Comparison of ENCODE assay signal across 27 mouse cellular contexts in the genomic region with DNA sequence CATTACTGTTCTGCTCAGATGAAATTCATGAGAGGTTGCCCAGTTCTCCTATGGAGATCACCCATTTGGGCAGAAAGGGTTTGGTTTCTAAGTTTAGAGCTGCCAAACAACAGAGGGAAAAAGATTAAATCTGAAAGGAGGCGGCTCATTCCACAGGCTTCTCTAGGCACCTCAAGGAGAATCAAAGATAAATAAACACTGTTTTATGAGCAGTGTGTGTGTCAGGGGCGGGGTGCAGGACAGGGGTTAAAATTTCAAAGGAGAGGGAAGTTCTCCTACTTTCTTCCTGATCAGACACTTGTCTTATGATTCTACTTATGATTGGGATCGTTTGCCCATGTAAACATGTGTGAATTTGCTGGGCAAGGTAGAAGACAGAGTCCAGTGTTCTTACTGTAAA.
DNase-seq lines count a peak whose midpoint lies in the region; ATAC-seq lines count a peak whose summit lies in the region.
"Had no signal": no experiment of that assay in that cellular context is flagged by ENCODE, and none has a peak within 500 bp of the region (broad histone marks: within the 10 kb centered on the region; RNA-seq: fewer than 3 reads in every experiment).

No protein-coding gene starts in this region.

- no peak for ATAC-seq in kidney, embryonic 16.5 days (ENCODE audit: low FRiP score, low TSS enrichment)
- no peak for ATAC-seq in kidney, embryonic 14.5 days (ENCODE audit: low FRiP score, low TSS enrichment)
- ATAC-seq in embryonic facial prominence, embryonic 14.5 days (ENCODE audit: low read depth), result peak; percentile 63; the same call in 1 of the 2 replicates
- peak; percentile 75 for ATAC-seq in intestine, embryonic 16.5 days
- no peak for ATAC-seq in stomach, embryonic 15.5 days (ENCODE audit: insufficient read depth, low FRiP score, low read depth)
- ATAC-seq in forebrain, embryonic 11.5 days (replicated peaks; ENCODE audit: low FRiP score), result no peak
- no peak for ATAC-seq in forebrain, embryonic 15.5 days (replicated peaks)
- ATAC-seq: forebrain, embryonic 14.5 days; midbrain, embryonic 13.5 days had no signal

- peak; percentile 56 for DNase-seq in embryonic facial prominence, embryonic 14.5 days (ENCODE audit: low spot score)
- DNase-seq in forebrain, embryonic 11.5 days (ENCODE audit: low spot score), result no peak
- DNase-seq: adrenal gland, postnatal 25 days; cerebellum, adult 11-12 months; cerebellum, adult 9-11 months; embryo, embryonic 11 days; gastrocnemius, adult 2 months; heart, adult 2 months; heart, postnatal 4 days; kidney, adult 8-10 months; kidney, postnatal 25 days; liver, embryonic 13.5 days; lung, adult 18-20 months; thymus, adult 2 months; thymus, postnatal 4 days had no signal

- H3K9ac ChIP-seq in kidney, embryonic 16.5 days (replicated peaks; ENCODE audit: low read length), result no peak overlapping the region
- no peak overlapping the region for H3K9ac ChIP-seq in kidney, embryonic 14.5 days (ENCODE audit: low read depth, low read length)
- no peak overlapping the region for H3K9ac ChIP-seq in embryonic facial prominence, embryonic 14.5 days (ENCODE audit: low read depth, low read length)
- no peak overlapping the region for H3K9ac ChIP-seq in intestine, embryonic 16.5 days (ENCODE audit: low read depth, low read length)
- H3K9ac ChIP-seq in stomach, embryonic 15.5 days, result no peak overlapping the region
- no peak overlapping the region for H3K9ac ChIP-seq in forebrain, embryonic 11.5 days (ENCODE audit: low read length)
- H3K9ac ChIP-seq in forebrain, embryonic 15.5 days (replicated peaks), result no peak overlapping the region
- H3K9ac ChIP-seq: heart, embryonic 12.5 days; hindbrain, embryonic 14.5 days; limb, embryonic 12.5 days; liver, embryonic 13.5 days; midbrain, embryonic 13.5 days; neural tube, embryonic 13.5 days had no signal

- WGBS in kidney, embryonic 16.5 days, result 10% methylated on average over 3 of the region's 3 CpGs
- WGBS in kidney, embryonic 14.5 days, result 20% methylated on average over 3 of the region's 3 CpGs
- 52% methylated on average over 3 of the region's 3 CpGs for WGBS in embryonic facial prominence, embryonic 14.5 days
- 32% methylated on average over 3 of the region's 3 CpGs for WGBS in intestine, embryonic 16.5 days
- WGBS in stomach, embryonic 15.5 days, result 41% methylated on average over 3 of the region's 3 CpGs
- WGBS in forebrain, embryonic 11.5 days, result 80% methylated on average over 3 of the region's 3 CpGs
- WGBS in forebrain, embryonic 15.5 days, result 86% methylated on average over 3 of the region's 3 CpGs

- H3K4me3 ChIP-seq in kidney, embryonic 16.5 days (ENCODE audit: low read length), result no peak overlapping the region
- no peak overlapping the region for H3K4me3 ChIP-seq in kidney, embryonic 14.5 days (ENCODE audit: low read length)
- no peak overlapping the region for H3K4me3 ChIP-seq in embryonic facial prominence, embryonic 14.5 days (ENCODE audit: low read depth, low read length)
- no peak overlapping the region for H3K4me3 ChIP-seq in intestine, embryonic 16.5 days (ENCODE audit: low read length)
- no peak overlapping the region for H3K4me3 ChIP-seq in stomach, embryonic 15.5 days (replicated peaks)
- no peak overlapping the region for H3K4me3 ChIP-seq in forebrain, embryonic 11.5 days (ENCODE audit: low read depth, low read length)
- H3K4me3 ChIP-seq in forebrain, embryonic 15.5 days, result no peak overlapping the region
- H3K4me3 ChIP-seq: gastrocnemius, adult 2 months; heart, adult 2 months; heart, embryonic 12.5 days; limb, embryonic 12.5 days; liver, embryonic 13.5 days; midbrain, embryonic 13.5 days; neural tube, embryonic 13.5 days had no signal

- H3K9me3 ChIP-seq in kidney, embryonic 16.5 days (ENCODE audit: low read length), result no peaks in the 10 kb centered on the region
- no peaks in the 10 kb centered on the region for H3K9me3 ChIP-seq in kidney, embryonic 14.5 days (ENCODE audit: control insufficient read depth, low read length)
- no peaks in the 10 kb centered on the region for H3K9me3 ChIP-seq in embryonic facial prominence, embryonic 14.5 days (ENCODE audit: control insufficient read depth, low read length)
- no peaks in the 10 kb centered on the region for H3K9me3 ChIP-seq in intestine, embryonic 16.5 days (ENCODE audit: control insufficient read depth, low read length)
- no peaks in the 10 kb centered on the region for H3K9me3 ChIP-seq in stomach, embryonic 15.5 days
- no peaks in the 10 kb centered on the region for H3K9me3 ChIP-seq in forebrain, embryonic 11.5 days (ENCODE audit: control insufficient read depth, low read length)
- no peaks in the 10 kb centered on the region for H3K9me3 ChIP-seq in forebrain, embryonic 15.5 days
- H3K9me3 ChIP-seq: heart, embryonic 12.5 days; liver, embryonic 13.5 days; midbrain, embryonic 13.5 days; neural tube, embryonic 13.5 days had no signal

- no peak overlapping the region for H3K4me2 ChIP-seq in kidney, embryonic 16.5 days (replicated peaks; ENCODE audit: low read depth, low read length)
- H3K4me2 ChIP-seq in kidney, embryonic 14.5 days (replicated peaks; ENCODE audit: low read depth, low read length), result no peak overlapping the region
- no peak overlapping the region for H3K4me2 ChIP-seq in embryonic facial prominence, embryonic 14.5 days (ENCODE audit: low read depth, low read length)
- no peak overlapping the region for H3K4me2 ChIP-seq in intestine, embryonic 16.5 days (ENCODE audit: low read depth, low read length)
- H3K4me2 ChIP-seq in stomach, embryonic 15.5 days, result no peak overlapping the region
- H3K4me2 ChIP-seq in forebrain, embryonic 11.5 days (ENCODE audit: low read depth, low read length, severe bottlenecking), result no peak overlapping the region
- H3K4me2 ChIP-seq in forebrain, embryonic 15.5 days (replicated peaks), result no peak overlapping the region
- H3K4me2 ChIP-seq: heart, embryonic 12.5 days; hindbrain, embryonic 14.5 days; limb, embryonic 12.5 days; liver, embryonic 13.5 days; midbrain, embryonic 13.5 days; neural tube, embryonic 13.5 days had no signal

- no peaks in the 10 kb centered on the region for H3K36me3 ChIP-seq in kidney, embryonic 16.5 days (ENCODE audit: insufficient read depth, low read length)
- no peaks in the 10 kb centered on the region for H3K36me3 ChIP-seq in kidney, embryonic 14.5 days (ENCODE audit: control insufficient read depth, insufficient read depth, low read length)
- no peaks in the 10 kb centered on the region for H3K36me3 ChIP-seq in embryonic facial prominence, embryonic 14.5 days (ENCODE audit: control insufficient read depth, insufficient read depth, low read length)
- H3K36me3 ChIP-seq in intestine, embryonic 16.5 days (ENCODE audit: control insufficient read depth, insufficient read depth, low read length), result no peaks in the 10 kb centered on the region
- H3K36me3 ChIP-seq in stomach, embryonic 15.5 days, result no peaks in the 10 kb centered on the region
- H3K36me3 ChIP-seq in forebrain, embryonic 11.5 days (ENCODE audit: control insufficient read depth, insufficient read depth, low read length), result no peaks in the 10 kb centered on the region
- no peaks in the 10 kb centered on the region for H3K36me3 ChIP-seq in forebrain, embryonic 15.5 days
- H3K36me3 ChIP-seq: heart, embryonic 12.5 days; limb, embryonic 12.5 days; liver, embryonic 13.5 days; midbrain, embryonic 13.5 days; neural tube, embryonic 13.5 days had no signal

- H3K27ac ChIP-seq in kidney, embryonic 16.5 days (ENCODE audit: low read length), result peak overlapping the region; percentile 61
- H3K27ac ChIP-seq in kidney, embryonic 14.5 days (ENCODE audit: low read depth, low read length), result no peak overlapping the region; the same call in 1 of the 2 replicates
- H3K27ac ChIP-seq in embryonic facial prominence, embryonic 14.5 days (replicated peaks; ENCODE audit: low read depth, low read length), result no peak overlapping the region; the same call in 1 of the 2 replicates
- no peak overlapping the region for H3K27ac ChIP-seq in intestine, embryonic 16.5 days (ENCODE audit: low read length)
- peak overlapping the region; percentile 61; the same call in 1 of the 2 replicates for H3K27ac ChIP-seq in stomach, embryonic 15.5 days
- no peak overlapping the region for H3K27ac ChIP-seq in forebrain, embryonic 11.5 days (ENCODE audit: low read depth, low read length)
- H3K27ac ChIP-seq in forebrain, embryonic 15.5 days (replicated peaks), result no peak overlapping the region
- H3K27ac ChIP-seq: gastrocnemius, adult 2 months; heart, adult 2 months; hindbrain, embryonic 14.5 days; limb, embryonic 12.5 days; liver, embryonic 13.5 days; macrophage; midbrain, embryonic 13.5 days; neural tube, embryonic 13.5 days had no signal

- no peaks in the 10 kb centered on the region for H3K27me3 ChIP-seq in kidney, embryonic 16.5 days (ENCODE audit: insufficient read depth, low read length)
- H3K27me3 ChIP-seq in kidney, embryonic 14.5 days (ENCODE audit: control insufficient read depth, insufficient read depth, low read length), result no peaks in the 10 kb centered on the region
- no peaks in the 10 kb centered on the region for H3K27me3 ChIP-seq in embryonic facial prominence, embryonic 14.5 days (replicated peaks; ENCODE audit: control insufficient read depth, insufficient read depth, low read length)
- H3K27me3 ChIP-seq in intestine, embryonic 16.5 days (replicated peaks; ENCODE audit: control insufficient read depth, insufficient read depth, low read length), result no peaks in the 10 kb centered on the region
- no peaks in the 10 kb centered on the region for H3K27me3 ChIP-seq in stomach, embryonic 15.5 days (replicated peaks)
- H3K27me3 ChIP-seq in forebrain, embryonic 11.5 days (ENCODE audit: control insufficient read depth, insufficient read depth, low read length), result no peaks in the 10 kb centered on the region
- H3K27me3 ChIP-seq in forebrain, embryonic 15.5 days, result no peaks in the 10 kb centered on the region
- H3K27me3 ChIP-seq: heart, embryonic 12.5 days; limb, embryonic 12.5 days; liver, embryonic 13.5 days; midbrain, embryonic 13.5 days; neural tube, embryonic 13.5 days had no signal

- H3K4me1 ChIP-seq in kidney, embryonic 16.5 days (ENCODE audit: insufficient read depth, low read length), result peaks cover 15% of the 10 kb centered on the region; the same call in 1 of the 2 replicates
- 0 out of 2 replicates have a peak, but pooled peaks cover 4% of the 10 kb centered on the region for H3K4me1 ChIP-seq in kidney, embryonic 14.5 days (ENCODE audit: control insufficient read depth, insufficient read depth, low read length)
- H3K4me1 ChIP-seq in embryonic facial prominence, embryonic 14.5 days (ENCODE audit: control insufficient read depth, insufficient read depth, low read length), result peaks cover 9% of the 10 kb centered on the region
- H3K4me1 ChIP-seq in intestine, embryonic 16.5 days (ENCODE audit: control insufficient read depth, insufficient read depth, low read length), result peaks cover 13% of the 10 kb centered on the region
- H3K4me1 ChIP-seq in stomach, embryonic 15.5 days, result 0 out of 2 replicates have a peak, but pooled peaks cover 6% of the 10 kb centered on the region
- H3K4me1 ChIP-seq in forebrain, embryonic 11.5 days (replicated peaks; ENCODE audit: control insufficient read depth, insufficient read depth, low read length), result no peaks in the 10 kb centered on the region
- H3K4me1 ChIP-seq in forebrain, embryonic 15.5 days, result no peaks in the 10 kb centered on the region
- H3K4me1 ChIP-seq: liver, embryonic 13.5 days; midbrain, embryonic 13.5 days; neural tube, embryonic 13.5 days had no signal

Comparison
In these comparisons a context has a peak if more than half of its experiments do, and no peak if none do; other contexts are left out.
1. H3K27ac ChIP-seq: peak in kidney, embryonic 16.5 days (single experiment) and stomach, embryonic 15.5 days (single experiment); none in kidney, embryonic 14.5 days (single experiment), embryonic facial prominence, embryonic 14.5 days (single experiment), intestine, embryonic 16.5 days (single experiment), forebrain, embryonic 11.5 days (single experiment) and forebrain, embryonic 15.5 days (single experiment).
2. ATAC-seq: peak in embryonic facial prominence, embryonic 14.5 days (single experiment) and intestine, embryonic 16.5 days (single experiment); none in kidney, embryonic 16.5 days (single experiment), kidney, embryonic 14.5 days (single experiment), stomach, embryonic 15.5 days (single experiment), forebrain, embryonic 11.5 days (single experiment) and forebrain, embryonic 15.5 days (single experiment).